Mouse (Mus musculus) layer of hippocampus, adult 18-20 months (tissue): ENCODE measurements at regions not wholly inside any gene's neighbourhood (a gene's known extent, or its start where the extent isn't known, plus 50 kb on each side); places are given as distances from the start of the nearest gene placed in this dataset.

Source experiments
- DNase-seq, 2 experiments: peaks; one replicate each; pipeline ENCODE4 v3.0.0; 2022; ENCODE audit warnings: low spot score in 2 of 2

DNA sequence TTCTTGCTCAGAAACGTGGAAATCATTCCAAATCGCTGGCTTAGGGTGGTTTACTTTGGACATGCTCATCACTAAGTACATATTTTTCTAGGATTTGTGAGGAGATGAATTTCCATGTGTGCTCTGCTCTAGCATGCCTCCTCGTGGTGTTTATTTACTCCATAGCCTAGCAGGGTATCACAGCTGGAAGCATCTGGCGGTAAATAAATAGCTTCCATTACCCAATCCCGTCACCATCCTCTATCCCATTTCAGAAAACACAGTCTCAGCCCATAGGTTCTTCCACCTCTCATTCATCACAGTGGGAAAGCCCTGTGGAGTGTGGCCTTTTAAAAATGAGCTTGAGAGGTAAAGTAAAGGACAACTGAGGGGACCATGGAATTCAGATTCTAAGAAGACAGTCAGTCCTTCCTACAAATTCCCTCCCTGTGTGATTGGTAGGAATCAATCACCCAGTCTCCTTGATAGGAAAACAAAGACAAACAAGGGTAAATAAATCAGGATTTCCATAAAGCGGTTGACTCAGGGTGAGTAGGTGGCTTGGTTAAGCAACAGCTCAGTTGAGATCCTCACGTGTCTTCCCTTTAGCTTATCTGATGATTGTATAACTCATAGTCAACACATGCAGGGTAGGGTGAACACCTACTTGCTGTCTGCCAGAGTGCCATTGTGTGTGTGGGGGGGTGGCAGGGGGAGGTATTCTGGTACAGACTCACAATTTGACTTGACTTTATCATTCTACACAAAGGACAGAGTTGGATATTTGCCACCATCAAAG is 156.9 kb upstream of the Gm12728 start:
- no peak for DNase-seq

DNA sequence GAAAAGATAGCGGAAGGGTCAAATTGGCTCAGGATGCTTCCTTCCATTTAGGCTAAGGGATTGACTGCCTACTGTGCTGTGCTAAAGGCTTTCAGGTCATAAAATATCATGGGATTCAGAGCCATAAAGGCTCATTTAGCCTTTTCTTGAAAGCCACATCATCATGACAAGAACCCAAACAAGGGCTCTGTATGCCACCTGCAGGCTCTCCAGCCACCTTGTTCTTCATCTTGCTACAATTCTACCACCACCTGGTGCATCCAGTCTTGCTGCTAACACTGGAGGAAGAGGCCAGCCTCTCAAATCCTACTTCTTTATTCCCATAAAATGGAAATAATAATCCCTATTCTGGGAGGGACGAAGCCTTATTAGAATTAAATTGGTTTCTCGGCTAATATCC is 155.9 kb upstream of the Gm12728 start:
- DNase-seq, result no peak

DNA sequence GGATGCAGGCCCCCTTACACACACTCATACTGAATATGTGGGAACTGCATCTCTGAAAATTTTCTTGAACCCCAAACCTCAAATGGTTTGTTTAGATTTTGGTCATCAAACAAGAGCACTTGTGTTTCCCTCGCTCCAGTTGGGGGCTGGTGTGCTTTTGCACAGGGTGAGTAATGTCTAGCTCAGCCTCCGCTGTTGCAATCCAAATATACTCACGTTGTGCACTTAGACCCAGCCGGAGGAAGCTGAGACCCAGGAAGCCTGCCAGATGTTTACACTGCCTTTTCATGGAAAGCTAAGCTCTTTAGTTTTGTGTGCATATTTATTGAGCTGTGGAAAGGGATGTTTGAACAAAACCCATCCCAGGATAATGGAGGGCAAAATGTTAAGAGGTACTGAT is 148.9 kb upstream of the Gm12728 start:
- no peak for DNase-seq

DNA sequence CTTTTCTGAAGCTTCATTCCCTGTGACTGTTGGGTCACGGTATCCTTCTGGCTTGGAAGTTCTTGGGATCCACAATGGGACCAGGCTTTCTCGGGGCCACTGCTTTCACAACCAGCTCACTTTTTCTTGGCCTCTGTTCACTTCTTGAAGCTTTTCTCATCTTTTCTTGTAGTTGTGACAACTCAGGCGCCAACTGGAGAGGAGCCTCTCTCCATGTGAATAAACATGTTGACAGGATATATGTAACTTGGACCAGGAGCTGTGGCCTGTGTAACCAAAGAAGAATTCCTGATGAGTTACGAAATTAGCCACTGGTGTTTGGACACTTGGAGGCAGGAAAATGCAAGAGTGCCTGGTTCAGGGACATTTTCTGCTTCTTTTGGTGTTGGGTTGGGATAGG is 148.1 kb upstream of the Gm12728 start:
- DNase-seq, result no peak

- DNase-seq, result no peak
Measured at GRCm38 (mm10) chr4:105648820-105649446, 140.7 kb upstream of the Gm12728 start.

- no peak for DNase-seq
Measured at GRCm38 (mm10) chr4:105649447-105649833, 140.2 kb upstream of the Gm12728 start.

GRCm38 (mm10) chr4:105656071-105656655 is 133.5 kb upstream of the Gm12728 start:
- DNase-seq, result no peak

DNA sequence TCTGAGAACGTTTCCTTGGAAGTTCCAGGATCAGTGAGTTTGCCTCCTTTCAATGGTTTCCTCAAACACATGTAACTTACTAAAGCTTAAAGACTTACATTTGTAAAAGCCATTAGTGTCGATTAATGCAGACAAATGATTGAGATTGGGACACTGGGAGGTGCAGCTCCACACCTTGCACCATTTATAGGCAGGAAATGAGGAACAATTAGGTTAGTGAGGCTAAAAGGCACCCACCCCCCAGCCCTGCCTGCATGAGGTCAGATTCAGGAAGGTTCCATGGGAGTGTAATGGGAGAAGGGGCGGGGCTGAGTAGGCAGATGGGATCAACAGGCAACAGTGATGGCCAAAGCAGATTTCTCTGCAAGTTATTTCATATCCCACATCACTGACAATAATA is 131.1 kb upstream of the Gm12728 start:
- no peak for DNase-seq

DNA sequence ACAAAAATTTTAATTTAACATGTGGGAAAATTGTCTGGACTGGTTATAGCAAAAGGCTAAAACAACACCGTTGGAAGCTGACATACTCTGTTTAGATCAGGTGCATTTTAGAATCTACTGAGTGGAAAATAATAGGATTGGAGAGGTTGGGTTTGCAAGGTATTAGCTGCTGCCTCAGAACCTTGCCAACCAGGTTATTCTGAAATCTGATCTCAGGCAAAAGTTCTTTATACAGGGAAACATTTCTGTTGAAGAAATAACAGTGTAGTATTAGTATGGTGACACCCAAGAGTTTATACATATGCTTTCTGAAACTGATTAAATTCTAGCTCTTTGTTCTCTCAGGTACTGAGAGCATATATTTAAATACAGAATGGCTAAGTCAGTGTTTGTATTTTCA is 113.0 kb upstream of the Gm12728 start:
- no peak for DNase-seq

DNA sequence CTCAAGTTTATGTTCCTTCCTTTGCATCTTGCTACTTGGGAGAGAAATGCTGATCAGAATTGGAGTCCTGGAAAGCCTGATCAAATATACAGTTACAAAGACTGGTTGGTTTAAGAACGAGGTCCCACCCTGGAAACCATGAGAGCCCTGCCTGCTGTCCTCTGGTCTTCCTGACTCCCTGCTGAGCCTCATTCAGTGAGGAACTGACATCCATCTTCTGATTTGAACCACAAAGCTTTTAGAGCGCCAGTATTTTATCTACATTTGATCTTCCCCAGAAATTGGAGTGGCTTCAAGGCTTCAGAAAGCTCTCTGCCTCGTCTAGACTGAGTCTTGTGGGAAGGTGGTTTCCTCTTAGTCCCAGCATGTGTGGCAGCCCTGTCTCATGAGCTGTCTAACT is 99.0 kb upstream of the Gm12728 start:
- no peak for DNase-seq

DNA sequence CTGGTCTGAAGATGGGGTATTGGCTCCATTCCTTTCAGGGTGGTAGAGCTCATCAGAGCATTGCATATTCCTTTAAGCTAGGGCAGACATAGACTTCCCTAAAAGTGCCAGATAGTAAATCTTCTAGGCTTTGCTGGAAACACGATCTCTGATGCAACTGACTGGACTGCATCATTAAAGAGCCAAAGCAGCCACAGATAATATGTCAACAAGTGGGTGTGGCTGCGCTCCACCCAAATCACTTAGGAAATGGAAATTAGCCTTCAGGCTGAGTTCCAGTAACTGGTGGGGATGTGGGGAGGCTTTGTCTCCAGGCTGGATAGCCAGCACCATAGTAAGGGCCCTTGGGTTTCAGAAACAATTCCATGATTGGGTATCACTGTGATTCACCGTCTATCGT is 97.3 kb upstream of the Gm12728 start:
- DNase-seq, result no peak

DNA sequence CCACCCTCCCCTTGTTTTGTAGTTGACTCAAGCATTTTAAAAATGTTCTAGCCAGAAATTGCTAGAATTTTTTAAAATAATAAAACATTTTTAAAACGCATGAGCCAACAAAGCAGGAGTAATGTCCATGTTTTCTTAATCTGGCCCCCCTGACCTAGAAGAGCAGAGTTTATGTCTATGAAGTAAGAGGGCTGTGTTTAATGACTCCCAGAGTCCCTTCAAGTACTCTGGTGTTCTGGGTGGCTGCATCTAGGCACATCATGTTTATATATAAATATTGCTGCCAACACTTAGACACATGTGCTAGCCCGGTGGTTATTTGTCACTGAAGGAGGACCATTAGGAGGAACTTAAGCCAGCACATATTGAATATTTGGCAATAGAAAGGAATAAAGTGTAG is 93.8 kb upstream of the Gm12728 start:
- DNase-seq, result no peak

DNA sequence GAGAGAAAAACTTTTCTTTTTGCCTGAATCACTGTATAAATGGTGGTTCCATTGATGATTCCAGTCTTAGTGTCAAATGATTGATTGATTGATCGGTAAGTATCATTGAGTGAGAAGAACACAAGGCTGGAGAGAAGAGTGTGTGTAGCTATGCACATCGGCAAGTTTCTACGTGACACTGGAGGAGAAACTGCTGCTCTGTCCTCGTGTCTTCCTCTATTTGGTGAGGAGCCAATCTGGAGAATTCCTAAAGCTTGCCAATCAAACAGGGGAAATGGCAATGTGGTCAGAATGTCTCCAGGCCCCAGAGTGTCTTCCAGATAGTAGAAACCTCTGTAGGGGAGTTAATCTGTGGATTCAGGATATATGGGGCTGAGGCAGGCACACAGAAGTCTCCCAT is 92.5 kb upstream of the Gm12728 start:
- DNase-seq, result no peak

- no peak for DNase-seq
Measured at GRCm38 (mm10) chr4:105702036-105702435, 87.6 kb upstream of the Gm12728 start.

- no peak for DNase-seq
Measured at GRCm38 (mm10) chr4:105703408-105703807, 86.3 kb upstream of the Gm12728 start.

DNA sequence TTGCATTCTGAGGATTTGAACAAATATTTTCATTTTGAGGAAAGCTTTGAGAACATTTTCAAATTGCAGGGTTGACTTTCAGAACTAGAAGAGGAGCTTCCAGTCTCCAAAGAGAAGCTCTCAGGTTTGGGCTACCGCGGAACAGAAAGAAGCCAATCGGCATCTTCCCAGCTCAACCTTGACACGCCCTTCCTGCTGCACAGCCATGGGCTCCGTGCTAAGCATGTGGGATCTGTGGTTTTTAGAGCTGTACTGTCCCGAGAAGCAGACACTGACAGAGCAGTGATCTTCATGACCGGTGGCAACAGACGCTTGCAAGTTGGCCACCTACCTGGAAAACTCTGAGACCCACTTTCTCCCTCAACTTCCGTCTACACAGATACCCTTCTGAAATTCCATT is 85.4 kb upstream of the Gm12728 start:
- no peak for DNase-seq

DNA sequence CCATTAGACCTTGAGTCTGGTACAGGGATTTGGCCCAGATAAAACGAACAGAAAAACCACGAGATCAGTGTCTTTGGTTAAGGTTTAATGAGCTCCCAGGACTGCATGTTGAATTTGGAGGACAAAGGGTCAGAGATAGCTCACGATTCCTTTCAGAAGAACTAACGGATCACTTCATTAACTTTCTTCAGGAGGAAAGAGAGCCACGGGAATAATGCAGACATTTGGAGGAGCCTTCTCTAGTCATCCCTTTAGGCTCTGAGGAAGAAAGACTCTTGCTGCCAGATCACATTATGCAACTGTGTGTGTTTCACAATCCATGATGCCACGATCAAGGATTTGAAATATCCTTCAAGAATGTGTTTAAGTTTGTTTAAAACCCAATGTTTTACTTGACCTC is 83.7 kb upstream of the Gm12728 start:
- DNase-seq, result no peak

DNA sequence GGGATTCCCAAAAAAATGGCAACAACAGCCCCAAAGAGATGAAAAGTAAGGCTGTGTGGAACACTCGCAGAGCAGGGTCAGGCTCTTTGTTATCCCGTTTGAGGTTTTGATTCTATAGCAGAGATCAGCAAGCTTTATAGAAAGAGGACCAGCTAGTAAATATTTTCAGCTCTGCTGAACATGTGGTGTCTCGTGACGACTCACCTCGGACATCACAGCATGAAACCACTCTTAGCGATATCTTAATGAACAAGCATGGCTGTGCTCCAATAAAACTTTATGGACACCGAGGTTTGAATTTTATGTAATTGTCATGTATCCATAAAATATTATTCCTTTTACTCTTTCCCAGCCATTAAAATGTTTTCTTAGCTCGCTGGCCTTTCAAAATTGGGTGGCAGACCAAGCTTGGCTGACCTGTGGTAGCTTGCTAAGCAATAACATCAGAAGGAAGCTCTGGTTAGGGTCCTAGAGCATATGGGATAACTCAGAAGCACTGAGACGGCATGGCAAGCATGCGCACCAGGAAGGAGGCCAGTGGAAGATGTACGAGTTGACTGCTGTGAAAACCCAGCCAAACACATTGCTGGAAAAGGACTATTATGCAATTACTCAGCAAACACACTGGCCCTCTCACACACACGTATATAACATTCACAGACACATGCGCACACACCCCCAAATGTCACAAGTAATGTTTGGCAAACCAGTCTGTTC is 81.4 kb upstream of the Gm12728 start:
- DNase-seq, result no peak

GRCm38 (mm10) chr4:105713956-105714355 is 75.7 kb upstream of the Gm12728 start:
- peak; percentile 1 to 18 for DNase-seq

- no peak for DNase-seq
Measured at GRCm38 (mm10) chr4:105718080-105718479, 71.6 kb upstream of the Gm12728 start.

GRCm38 (mm10) chr4:105728696-105729095 is 61.0 kb upstream of the Gm12728 start:
- DNase-seq, result no peak

- no peak for DNase-seq
Measured at GRCm38 (mm10) chr4:105730900-105731299, 58.8 kb upstream of the Gm12728 start.
